Mouse (Mus musculus) stomach, postnatal 0 days (tissue): Measurements from ENCODE around the gene Mad1l1. TPM values are rescaled to one million over a fixed set of nuclear protein-coding genes. Genes with fewer than 3 reads are reported as not detected.
A peak's percentile ranks its signal among the peaks of the same experiment; 100 is the strongest.

ENCODE experiments used
- ATAC-seq: fragments of 200-750 bp; cut with Nextera tagmentation; 2 replicates; pipeline ENCODE4 v1.8.0; 2017; ENCODE audit not compliant: low FRiP score, low TSS enrichment
- DNase-seq: peaks from one replicate; pipeline ENCODE4 v3.0.0-alpha.2; 2016; ENCODE audit warnings: low spot score
- H3K27ac ChIP-seq: fragments of 300-500 bp; sonication (generic); replicated peaks from 2 replicates; pipeline ENCODE4 v1.5.1; 2014; ENCODE audit warnings: mild to moderate bottlenecking, control low read depth
- H3K27me3 ChIP-seq: fragments of 300-500 bp; sonication (generic); 2 replicates; pipeline ENCODE4 v1.6.1; 2014; ENCODE audit warnings: low read length; ENCODE audit not compliant: control insufficient read depth, insufficient read depth
- H3K36me3 ChIP-seq: fragments of 300-500 bp; sonication (generic); 2 replicates; pipeline ENCODE4 v1.6.1; 2014; ENCODE audit warnings: low read length, mixed read lengths; ENCODE audit not compliant: control insufficient read depth, insufficient read depth
- H3K4me1 ChIP-seq: fragments of 300-500 bp; sonication (generic); replicated peaks from 2 replicates; pipeline ENCODE4 v1.6.1; 2014; ENCODE audit warnings: antibody characterized with exemption; ENCODE audit not compliant: control insufficient read depth, insufficient read depth
- H3K4me2 ChIP-seq: fragments of 300-500 bp; sonication (generic); replicated peaks from 2 replicates; pipeline ENCODE4 v1.6.1; 2014; ENCODE audit warnings: low read depth, mild to moderate bottlenecking, control low read depth, moderate library complexity
- H3K4me3 ChIP-seq: fragments of 300-500 bp; sonication (generic); 2 replicates; pipeline ENCODE4 v1.5.1; 2014; ENCODE audit warnings: low read depth, low read length, control low read depth
- H3K9ac ChIP-seq: fragments of 300-500 bp; sonication (generic); 2 replicates; pipeline ENCODE4 v1.6.1; 2014; ENCODE audit warnings: mild to moderate bottlenecking, low read length, control low read depth, mixed read lengths
- H3K9me3 ChIP-seq: fragments of 300-500 bp; sonication (generic); 2 replicates; pipeline ENCODE4 v1.6.1; 2016; ENCODE audit warnings: low read length; ENCODE audit not compliant: control insufficient read depth
- CTCF ChIP-seq: IDR thresholded peaks from 2 replicates; pipeline ENCODE4 v1.5.1; 2016; ENCODE audit warnings: antibody characterized with exemption, low read depth, mild to moderate bottlenecking, moderate library complexity
- EP300 ChIP-seq: optimal IDR thresholded peaks from 2 replicates; pipeline ENCODE3; 2016; ENCODE audit warnings: antibody characterized with exemption
- WGBS: fragments of 180-500 bp; shearing (Covaris S2); extraction: QIAGEN DNeasy Blood & Tissue Kit; methylation state at CpG from one replicate; pipeline ENCODE4 v1.1.7; 2014; 5-methylcytosine and 5-hydroxymethylcytosine counted together
- polyA plus RNA-seq: library from polyadenylated mRNA; unstranded; fragments of >200 nt; fragmentation: Nextera tagmentation; extraction: Ambion mirVana; gene quantifications from 2 replicates; pipeline ENCODE4 v1.2.1, GENCODE M21; 2015

The Mad1l1 gene
- polyA plus RNA-seq, 1 experiment from 2014 or later, result 14.2 TPM

DNA sequence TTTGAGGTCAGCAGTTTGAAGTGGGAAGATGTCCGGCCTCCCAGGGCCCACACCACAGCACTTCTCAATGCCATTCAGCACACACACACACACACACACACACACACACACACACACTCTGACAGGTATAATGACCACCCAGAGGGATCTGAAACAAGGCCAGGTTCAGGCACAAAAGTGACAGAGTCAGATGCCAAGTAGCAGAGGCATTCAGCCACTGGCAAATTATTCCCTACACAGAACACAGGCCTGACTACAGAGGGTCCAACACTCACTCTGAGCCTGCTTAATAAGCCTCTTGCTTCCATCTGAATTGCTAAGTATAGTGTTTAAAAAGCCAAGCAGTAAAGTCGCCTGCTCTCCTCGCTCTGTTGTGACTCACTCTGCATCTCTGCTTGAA is 33.1 kb downstream of the Mad1l1 start:
- H3K9me3 ChIP-seq, result no peaks in the 10 kb centered on the region
- no peak for TF ChIP-seq EP300
- no peak for TF ChIP-seq CTCF
- 79% methylated on average over 3 of the region's 3 CpGs for WGBS
- no peak overlapping the region for H3K4me3 ChIP-seq
- no peak overlapping the region for H3K27ac ChIP-seq
- H3K9ac ChIP-seq, result no peak overlapping the region
- peaks cover 6% of the 10 kb centered on the region; the same call in 1 of the 2 replicates for H3K36me3 ChIP-seq
- ATAC-seq (no peak), DNase-seq (no peak)
- no peak overlapping the region for H3K4me2 ChIP-seq
- no peaks in the 10 kb centered on the region for H3K27me3 ChIP-seq
- no peaks in the 10 kb centered on the region for H3K4me1 ChIP-seq

DNA sequence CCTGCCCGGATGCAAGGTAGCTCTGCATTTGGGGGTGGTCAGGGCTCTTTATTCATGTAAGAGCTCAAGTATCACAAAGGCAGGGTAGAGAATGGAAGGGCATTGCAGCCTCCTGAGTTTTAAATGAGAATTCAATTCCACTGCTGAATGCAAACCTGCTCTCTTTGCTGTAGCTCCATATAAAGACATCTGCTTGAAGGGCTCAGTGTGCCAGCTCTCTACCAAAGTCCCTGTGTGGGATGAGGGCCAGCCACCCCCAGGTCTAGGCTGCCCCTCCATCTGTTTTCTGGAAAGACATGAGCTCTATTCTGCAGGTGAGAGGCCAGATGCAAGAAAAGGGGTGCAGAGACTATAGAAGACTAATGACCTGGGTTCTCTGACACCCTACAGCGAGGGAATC is 36.6 kb downstream of the Mad1l1 start:
- H3K27me3 ChIP-seq, result no peaks in the 10 kb centered on the region
- ATAC-seq, result no peak
- H3K9ac ChIP-seq, result no peak overlapping the region
- H3K4me1 ChIP-seq, result no peaks in the 10 kb centered on the region
- H3K4me3 ChIP-seq, result no peak overlapping the region
- no peak overlapping the region for H3K4me2 ChIP-seq
- 93% methylated on average over 2 of the region's 2 CpGs for WGBS
- TF ChIP-seq EP300 (no peak), CTCF (no peak)
- peaks cover 6% of the 10 kb centered on the region; the same call in 1 of the 2 replicates for H3K36me3 ChIP-seq
- DNase-seq, result no peak
- no peaks in the 10 kb centered on the region for H3K9me3 ChIP-seq
- H3K27ac ChIP-seq, result no peak overlapping the region

DNA sequence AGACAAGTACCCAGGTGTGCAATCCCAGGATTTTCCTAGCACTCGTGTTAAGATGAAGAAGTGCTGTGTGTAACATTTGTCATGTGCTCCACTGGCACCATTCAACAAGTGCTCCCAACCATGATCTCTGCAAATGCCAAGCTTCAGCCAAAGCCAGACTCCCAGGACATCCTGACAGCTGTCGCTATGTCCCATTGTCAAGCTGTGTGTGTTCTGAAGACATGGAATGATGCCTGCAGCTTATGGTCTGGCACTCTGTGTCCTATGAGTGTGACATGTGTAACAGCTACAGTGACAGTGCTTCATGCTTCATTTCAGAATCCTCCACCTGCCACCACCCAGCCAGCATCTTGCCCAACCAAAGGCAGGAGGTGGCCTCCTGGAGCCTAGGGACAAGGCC is 37.3 kb downstream of the Mad1l1 start:
- Histone ChIP-seq H3K9ac (no peak overlapping the region), H3K36me3 (peaks cover 6% of the 10 kb centered on the region; the same call in 1 of the 2 replicates), H3K27ac (no peak overlapping the region), H3K27me3 (no peaks in the 10 kb centered on the region), H3K4me2 (no peak overlapping the region), H3K4me1 (no peaks in the 10 kb centered on the region), H3K4me3 (no peak overlapping the region), H3K9me3 (no peaks in the 10 kb centered on the region)
- ATAC-seq, result no peak
- 90% methylated on average over 2 of the region's 2 CpGs for WGBS
- TF ChIP-seq EP300 (no peak), CTCF (no peak)
- no peak for DNase-seq

GRCm38 (mm10) chr5:140282900-140283299 is 38.5 kb downstream of the Mad1l1 start:
- H3K9ac ChIP-seq, result no peak overlapping the region

DNA sequence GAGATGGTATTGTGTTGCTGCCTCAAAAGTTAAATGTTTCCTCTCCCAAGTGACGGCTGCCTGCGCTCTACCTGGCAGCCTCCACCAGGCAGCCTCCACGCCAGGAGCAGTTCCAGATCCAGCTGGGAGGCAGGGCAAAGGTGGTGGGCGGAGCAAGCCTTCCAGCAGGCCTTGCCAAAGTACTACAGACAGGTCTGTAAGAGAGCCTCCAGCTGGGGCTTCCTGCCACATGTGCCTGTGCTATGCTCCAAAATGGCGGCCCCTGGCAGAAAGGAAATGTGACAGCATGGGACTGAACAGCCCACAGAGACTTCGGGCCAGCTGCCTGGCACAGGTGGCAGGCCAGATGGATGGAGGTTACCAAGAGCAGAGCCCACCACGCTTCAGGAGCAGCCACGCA is 39.0 kb downstream of the Mad1l1 start:
- Histone ChIP-seq H3K27me3 (no peaks in the 10 kb centered on the region), H3K4me2 (no peak overlapping the region), H3K36me3 (peaks cover 4% of the 10 kb centered on the region; the same call in 1 of the 2 replicates), H3K9ac (no peak overlapping the region), H3K4me1 (no peaks in the 10 kb centered on the region), H3K9me3 (no peaks in the 10 kb centered on the region), H3K27ac (no peak overlapping the region), H3K4me3 (no peak overlapping the region)
- DNase-seq, result peak; percentile 48
- 70% methylated on average over 8 of the region's 8 CpGs for WGBS
- TF ChIP-seq EP300, result no peak
- no peak for TF ChIP-seq CTCF
- ATAC-seq, result peak; percentile 70

More at GRCm38 (mm10) chr5:140282900-140283299, 38.5 kb downstream of the Mad1l1 start:
- no peak for TF ChIP-seq CTCF
- TF ChIP-seq EP300, result no peak
- no peaks in the 10 kb centered on the region for H3K27me3 ChIP-seq
- H3K4me1 ChIP-seq, result no peaks in the 10 kb centered on the region
- ATAC-seq, result peak; percentile 64; the same call in 1 of the 2 replicates
- no peak overlapping the region for H3K4me2 ChIP-seq
- no peak overlapping the region for H3K4me3 ChIP-seq
- DNase-seq, result peak; percentile 25
- no peaks in the 10 kb centered on the region for H3K9me3 ChIP-seq
- H3K27ac ChIP-seq, result no peak overlapping the region
- peaks cover 4% of the 10 kb centered on the region; the same call in 1 of the 2 replicates for H3K36me3 ChIP-seq
- WGBS, result 82% methylated on average over 3 of the region's 3 CpGs

- H3K27ac ChIP-seq, result no peak overlapping the region
- WGBS, result 82% methylated on average over 9 of the region's 9 CpGs
- no peak for TF ChIP-seq EP300
- no peak for TF ChIP-seq CTCF
- H3K27me3 ChIP-seq, result no peaks in the 10 kb centered on the region
- DNase-seq (no peak), ATAC-seq (no peak)
- H3K4me3 ChIP-seq, result no peak overlapping the region
- peaks cover 3% of the 10 kb centered on the region; the same call in 1 of the 2 replicates for H3K36me3 ChIP-seq
- no peaks in the 10 kb centered on the region for H3K9me3 ChIP-seq
- H3K4me1 ChIP-seq, result no peaks in the 10 kb centered on the region
- no peak overlapping the region for H3K9ac ChIP-seq
- H3K4me2 ChIP-seq, result no peak overlapping the region
Observed at GRCm38 (mm10) chr5:140280205-140280604, 41.1 kb downstream of the Mad1l1 start.
